10 mouse cellular contexts compared by ENCODE assay signal in the genomic region with DNA sequence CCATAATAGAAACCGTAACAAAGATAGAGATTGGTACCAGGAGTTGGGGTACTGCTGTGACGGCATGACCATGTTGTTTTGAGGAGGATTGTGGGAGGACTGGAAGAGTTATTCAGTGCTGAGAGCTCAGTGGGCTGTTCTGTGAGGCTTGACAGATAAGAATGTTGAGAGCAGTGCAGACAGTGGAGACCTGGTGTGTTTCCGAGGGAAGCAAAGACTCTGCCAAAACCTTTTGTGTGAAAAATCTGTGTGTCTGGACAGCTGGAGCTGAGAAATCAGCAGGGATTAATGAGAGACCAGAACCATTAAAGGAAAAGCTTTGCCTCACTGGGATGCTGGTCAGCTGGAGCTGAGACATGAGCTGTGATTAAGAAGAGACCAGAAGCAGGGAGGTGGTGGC. TPM values are rescaled to one million over a fixed set of nuclear protein-coding genes. Genes with fewer than 3 reads are reported as not detected.
DNase-seq lines count a peak whose midpoint lies in the region; ATAC-seq lines count a peak whose summit lies in the region.
"Had no signal": no experiment of that assay in that cellular context is flagged by ENCODE, and none has a peak within 500 bp of the region (broad histone marks: within the 10 kb centered on the region; RNA-seq: fewer than 3 reads in every experiment).

No protein-coding gene starts in this region.

- H3K27me3 ChIP-seq in midbrain, embryonic 13.5 days = no peaks in the 10 kb centered on the region
- H3K27me3 ChIP-seq in midbrain, embryonic 15.5 days (replicated peaks) = no peaks in the 10 kb centered on the region
- H3K27me3 ChIP-seq in heart, embryonic 10.5 days (ENCODE audit: insufficient read depth, poor library complexity, severe bottlenecking) = no peaks in the 10 kb centered on the region
- H3K27me3 ChIP-seq in limb, embryonic 15.5 days = no peaks in the 10 kb centered on the region
- H3K27me3 ChIP-seq: embryonic facial prominence, embryonic 12.5 days had no signal

- H3K9me3 ChIP-seq in midbrain, embryonic 13.5 days = no peaks in the 10 kb centered on the region
- no peaks in the 10 kb centered on the region for H3K9me3 ChIP-seq in midbrain, embryonic 15.5 days
- H3K9me3 ChIP-seq in heart, embryonic 10.5 days = no peaks in the 10 kb centered on the region
- H3K9me3 ChIP-seq in limb, embryonic 15.5 days = no peaks in the 10 kb centered on the region
- H3K9me3 ChIP-seq: embryonic facial prominence, embryonic 12.5 days had no signal

- peak; percentile 97 for DNase-seq in heart, adult 11 months
- DNase-seq in heart, postnatal 25 days (ENCODE audit: low spot score) = no peak
- no peak for DNase-seq in heart, embryonic 10.5 days (ENCODE audit: low spot score)
- DNase-seq in kidney, adult 8-10 months = no peak
- DNase-seq in left cerebral cortex, postnatal 10 days (ENCODE audit: extremely low spot score in 1 of 2, low spot score in 2 of 2) = no peak
- DNase-seq: thymus, postnatal 14 days had no signal

- no peak for ATAC-seq in midbrain, embryonic 13.5 days
- no peak for ATAC-seq in midbrain, embryonic 15.5 days (replicated peaks)
- ATAC-seq in limb, embryonic 15.5 days (ENCODE audit: insufficient number of reproducible peaks, low FRiP score, low TSS enrichment, low read depth) = no peak

- no peak overlapping the region for H3K4me3 ChIP-seq in midbrain, embryonic 13.5 days (replicated peaks)
- no peak overlapping the region for H3K4me3 ChIP-seq in midbrain, embryonic 15.5 days
- H3K4me3 ChIP-seq in heart, embryonic 10.5 days = no peak overlapping the region
- no peak overlapping the region for H3K4me3 ChIP-seq in limb, embryonic 15.5 days
- H3K4me3 ChIP-seq: embryonic facial prominence, embryonic 12.5 days had no signal

- peaks cover 34% of the 10 kb centered on the region for H3K36me3 ChIP-seq in midbrain, embryonic 13.5 days
- H3K36me3 ChIP-seq in midbrain, embryonic 15.5 days (replicated peaks) = no peaks in the 10 kb centered on the region
- peaks cover 35% of the 10 kb centered on the region for H3K36me3 ChIP-seq in heart, embryonic 10.5 days
- H3K36me3 ChIP-seq in limb, embryonic 15.5 days = 0 out of 2 replicates have a peak, but pooled peaks cover 4% of the 10 kb centered on the region

- H3K4me2 ChIP-seq in midbrain, embryonic 13.5 days (replicated peaks) = no peak overlapping the region
- no peak overlapping the region for H3K4me2 ChIP-seq in midbrain, embryonic 15.5 days
- no peak overlapping the region for H3K4me2 ChIP-seq in limb, embryonic 15.5 days
- H3K4me2 ChIP-seq: embryonic facial prominence, embryonic 12.5 days had no signal

- intact Hi-C loops in heart, postnatal 25 days (cut with DNase I) = no loop called here
- intact Hi-C loops in left cerebral cortex, postnatal 10 days (cut with DNase I) = no loop called here

- 0 out of 2 replicates have a peak, but pooled peaks cover 4% of the 10 kb centered on the region for H3K4me1 ChIP-seq in midbrain, embryonic 13.5 days (replicated peaks)
- no peaks in the 10 kb centered on the region for H3K4me1 ChIP-seq in midbrain, embryonic 15.5 days
- peaks cover 44% of the 10 kb centered on the region for H3K4me1 ChIP-seq in heart, embryonic 10.5 days
- H3K4me1 ChIP-seq in limb, embryonic 15.5 days = peaks cover 37% of the 10 kb centered on the region
- H3K4me1 ChIP-seq: embryonic facial prominence, embryonic 12.5 days had no signal

- peak overlapping the region; percentile 30; the same call in 1 of the 2 replicates for H3K27ac ChIP-seq in midbrain, embryonic 13.5 days
- H3K27ac ChIP-seq in midbrain, embryonic 15.5 days = no peak overlapping the region
- peak overlapping the region; percentile 73; the same call in 1 of the 2 replicates for H3K27ac ChIP-seq in heart, embryonic 10.5 days
- peak overlapping the region; percentile 79 for H3K27ac ChIP-seq in limb, embryonic 15.5 days
- H3K27ac ChIP-seq: embryonic facial prominence, embryonic 12.5 days had no signal

- 42% methylated on average over 3 of the region's 3 CpGs for WGBS in midbrain, embryonic 13.5 days
- WGBS in midbrain, embryonic 15.5 days = 45% methylated on average over 3 of the region's 3 CpGs
- WGBS in heart, embryonic 10.5 days = 34% methylated on average over 3 of the region's 3 CpGs
- WGBS in limb, embryonic 15.5 days = 56% methylated on average over 3 of the region's 3 CpGs

- H3K9ac ChIP-seq in midbrain, embryonic 13.5 days (replicated peaks) = no peak overlapping the region
- H3K9ac ChIP-seq in midbrain, embryonic 15.5 days = no peak overlapping the region
- H3K9ac ChIP-seq in limb, embryonic 15.5 days = no peak overlapping the region
- H3K9ac ChIP-seq: embryonic facial prominence, embryonic 12.5 days had no signal

RNA-seq across cellular contexts. Expression of a gene that starts 21.7 kb away (rescaled TPM):
- total RNA-seq in heart, postnatal 25 days (2021) = 10 to 100 TPM in 1 of 2 experiments, 1 to 10 TPM in 1; 3.4 to 13.6 TPM
- polyA plus RNA-seq in midbrain, embryonic 13.5 days (2015; fragmentation: Nextera tagmentation; extraction: Ambion mirVana) = 1.1 and 1.9 TPM in 2 replicates
- polyA plus RNA-seq in midbrain, embryonic 15.5 days (2015; fragmentation: Nextera tagmentation; extraction: Ambion mirVana) = 4.1 and 5.2 TPM in 2 replicates
- polyA plus RNA-seq in heart, embryonic 10.5 days (2016; fragmentation: Nextera tagmentation; extraction: Ambion mirVana) = 16.9 and 27.0 TPM in 2 replicates
- polyA plus RNA-seq in limb, embryonic 15.5 days (2015; fragmentation: Nextera tagmentation; extraction: Ambion mirVana) = 37.3 and 43.8 TPM in 2 replicates
- under 1 TPM; 0.43 to 0.71 TPM for total RNA-seq in left cerebral cortex, postnatal 10 days (2021)

RNA-seq across cellular contexts. Expression of a gene that starts 34.9 kb away (rescaled TPM):
- 100 to 1,000 TPM; 208 to 209 TPM for total RNA-seq in heart, postnatal 25 days (2021)
- polyA plus RNA-seq in midbrain, embryonic 13.5 days (2015; fragmentation: Nextera tagmentation; extraction: Ambion mirVana) = 527 and 571 TPM in 2 replicates
- 545 and 591 TPM in 2 replicates for polyA plus RNA-seq in midbrain, embryonic 15.5 days (2015; fragmentation: Nextera tagmentation; extraction: Ambion mirVana)
- 280 and 331 TPM in 2 replicates for polyA plus RNA-seq in heart, embryonic 10.5 days (2016; fragmentation: Nextera tagmentation; extraction: Ambion mirVana)
- 295 and 316 TPM in 2 replicates for polyA plus RNA-seq in limb, embryonic 15.5 days (2015; fragmentation: Nextera tagmentation; extraction: Ambion mirVana)
- total RNA-seq in left cerebral cortex, postnatal 10 days (2021) = 100 to 1,000 TPM; 275 to 299 TPM
